ENCODE assay signal across 8 mouse cellular contexts in genomic region chr14:105177238-105177693, GRCm38 (mm10). TPM values are rescaled to one million over a fixed set of nuclear protein-coding genes. Genes with fewer than 3 reads are reported as not detected.
DNase-seq lines count a peak whose midpoint lies in the region; ATAC-seq and TF ChIP-seq lines count a peak whose summit lies in the region.

TSS of gene Rbm26 (minus strand) at chr14:105177327.

- under 1% methylated on average over 28 of the region's 28 CpGs for WGBS in heart, embryonic 11.5 days (ENCODE audit: insufficient replicate concordance)
- under 1% methylated on average over 28 of the region's 28 CpGs for WGBS in kidney, embryonic 16.5 days
- WGBS in liver, adult 2 months = under 1% methylated on average over 28 of the region's 28 CpGs

- no peaks in the 10 kb centered on the region for H3K9me3 ChIP-seq in erythroblast, embryonic 14.5 days (ENCODE audit: control insufficient read depth, low read length)
- no peaks in the 10 kb centered on the region for H3K9me3 ChIP-seq in heart, embryonic 11.5 days (replicated peaks; ENCODE audit: control insufficient read depth, low read length)
- H3K9me3 ChIP-seq in kidney, embryonic 16.5 days (ENCODE audit: low read length) = no peaks in the 10 kb centered on the region

- H3K36me3 ChIP-seq in C2C12 (ENCODE audit: control insufficient read depth, insufficient read depth) (peaks cover 11% of the 10 kb centered on the region), myocyte (ENCODE audit: control insufficient read depth, insufficient read depth) (no peaks in the 10 kb centered on the region)
- H3K36me3 ChIP-seq in erythroblast, embryonic 14.5 days (ENCODE audit: control insufficient read depth) = peaks cover 6% of the 10 kb centered on the region; the same call in 1 of the 2 replicates
- H3K36me3 ChIP-seq in heart, embryonic 11.5 days (ENCODE audit: control insufficient read depth, insufficient read depth, low read length) = no peaks in the 10 kb centered on the region
- no peaks in the 10 kb centered on the region for H3K36me3 ChIP-seq in kidney, embryonic 16.5 days (ENCODE audit: insufficient read depth, low read length)
- no peaks in the 10 kb centered on the region for H3K36me3 ChIP-seq in liver, adult 2 months (ENCODE audit: control insufficient read depth, insufficient read depth, low read length)
- H3K36me3 ChIP-seq in splenic B cell, adult 2 months (ENCODE audit: control insufficient read depth, insufficient read depth, low read length, poor library complexity, severe bottlenecking) = no peaks in the 10 kb centered on the region

- ATAC-seq in heart, embryonic 11.5 days (replicated peaks; ENCODE audit: insufficient number of reproducible peaks, low FRiP score, low TSS enrichment) = peak; percentile 96
- peak; percentile 96 for ATAC-seq in kidney, embryonic 16.5 days (ENCODE audit: low FRiP score, low TSS enrichment)

- H3K27me3 ChIP-seq in C2C12 (ENCODE audit: control insufficient read depth, insufficient read depth, insufficient read length) (no peaks in the 10 kb centered on the region), myocyte (ENCODE audit: control insufficient read depth, insufficient read depth, insufficient read length) (no peaks in the 10 kb centered on the region)
- H3K27me3 ChIP-seq in erythroblast, embryonic 14.5 days (ENCODE audit: control insufficient read depth) = no peaks in the 10 kb centered on the region
- no peaks in the 10 kb centered on the region for H3K27me3 ChIP-seq in heart, embryonic 11.5 days (ENCODE audit: control insufficient read depth, insufficient read depth, low read length)
- H3K27me3 ChIP-seq in kidney, embryonic 16.5 days (ENCODE audit: insufficient read depth, low read length) = no peaks in the 10 kb centered on the region
- H3K27me3 ChIP-seq in liver, adult 2 months (ENCODE audit: control insufficient read depth, insufficient read depth, low read length) = no peaks in the 10 kb centered on the region
- no peaks in the 10 kb centered on the region for H3K27me3 ChIP-seq in splenic B cell, adult 2 months (ENCODE audit: control insufficient read depth, insufficient read depth, low read length, poor library complexity, severe bottlenecking)

- peak within 1 kb of the TSS; percentile 98 for H3K9ac ChIP-seq in heart, embryonic 11.5 days (ENCODE audit: low read depth, low read length)
- peak within 1 kb of the TSS; percentile 94 for H3K9ac ChIP-seq in kidney, embryonic 16.5 days (replicated peaks; ENCODE audit: low read length)
- peak within 1 kb of the TSS; percentile 76 for H3K9ac ChIP-seq in liver, adult 2 months (ENCODE audit: low read depth, low read length)

- H3K4me2 ChIP-seq in heart, embryonic 11.5 days = peak within 1 kb of the TSS; percentile 86
- H3K4me2 ChIP-seq in kidney, embryonic 16.5 days (replicated peaks; ENCODE audit: low read depth, low read length) = peak within 1 kb of the TSS; percentile 86
- peak within 1 kb of the TSS; percentile 95 for H3K4me2 ChIP-seq in myocyte (ENCODE audit: low read depth)

- peaks cover 43% of the 10 kb centered on the region for H3K79me3 ChIP-seq in C2C12 (ENCODE audit: low read depth)

- TF ChIP-seq CTCF in C2C12 (IDR thresholded peaks at IDR 0.05; ENCODE audit: control insufficient read depth, insufficient read depth, insufficient read length) = no peak
- TF ChIP-seq CTCF in brain, embryonic 14.5 days (IDR thresholded peaks at IDR 0.05; ENCODE audit: borderline replicate concordance, extremely low read depth, insufficient read depth, insufficient read length) = no peak
- no peak for TF ChIP-seq CTCF in liver, adult 2 months (IDR thresholded peaks at IDR 0.05; ENCODE audit: low read depth, low read length)

- DNase-seq in brain, embryonic 14.5 days (ENCODE audit: low read depth) = peak; percentile 99
- DNase-seq in liver, adult 2 months (ENCODE audit: extremely low read depth, low read depth, low spot score) = peak; percentile 88
- DNase-seq in splenic B cell, adult 2 months (ENCODE audit: low read depth, low spot score) = peak; percentile 97

- TF ChIP-seq POLR2A in brain, embryonic 14.5 days (IDR thresholded peaks at IDR 0.05; ENCODE audit: borderline replicate concordance, extremely low read depth, insufficient read depth, insufficient read length, poor library complexity, severe bottlenecking) = peak; percentile 68; the same call in 1 of the 2 replicates
- TF ChIP-seq POLR2A in liver, adult 2 months (IDR thresholded peaks at IDR 0.05; ENCODE audit: extremely low read depth, insufficient read depth, low read length) = 0 out of 2 replicates have a peak, but pooled peaks have one; percentile 24
- peak; percentile 85 for TF ChIP-seq POLR2A in myocyte (IDR thresholded peaks at IDR 0.05; ENCODE audit: insufficient read length, low read depth)

- peak within 1 kb of the TSS; percentile 94 for H3ac ChIP-seq in C2C12 (ENCODE audit: control insufficient read depth, insufficient read length, low read depth)
- H3ac ChIP-seq in myocyte (ENCODE audit: control insufficient read depth, insufficient read length) = peak within 1 kb of the TSS; percentile 88

- H3K4me3 ChIP-seq in C2C12 (ENCODE audit: insufficient read depth, poor library complexity, severe bottlenecking) (peak within 1 kb of the TSS; percentile 93), myocyte (peak within 1 kb of the TSS; percentile 94)
- peak within 1 kb of the TSS; percentile 97 for H3K4me3 ChIP-seq in erythroblast, embryonic 14.5 days (replicated peaks)
- peak within 1 kb of the TSS; percentile 98 for H3K4me3 ChIP-seq in heart, embryonic 11.5 days (ENCODE audit: low read depth, low read length)
- peak within 1 kb of the TSS; percentile 86 for H3K4me3 ChIP-seq in kidney, embryonic 16.5 days (ENCODE audit: low read length)
- peak within 1 kb of the TSS; percentile 74 for H3K4me3 ChIP-seq in liver, adult 2 months (ENCODE audit: insufficient read depth, low read depth, low read length)

- peak within 1 kb of the TSS; percentile 94 for H3K27ac ChIP-seq in heart, embryonic 11.5 days (ENCODE audit: low read depth, low read length)
- peak within 1 kb of the TSS; percentile 97 for H3K27ac ChIP-seq in kidney, embryonic 16.5 days (ENCODE audit: low read length)
- H3K27ac ChIP-seq in liver, adult 2 months (replicated peaks; ENCODE audit: insufficient read depth, low read depth, low read length) = peak within 1 kb of the TSS; percentile 66

- H3K79me2 ChIP-seq in C2C12 (ENCODE audit: control insufficient read depth, insufficient read depth) (peaks cover 49% of the 10 kb centered on the region), myocyte (ENCODE audit: control insufficient read depth, insufficient read depth) (peaks cover 48% of the 10 kb centered on the region)
- peaks cover 19% of the 10 kb centered on the region; the same call in 1 of the 2 replicates for H3K79me2 ChIP-seq in liver, adult 2 months (ENCODE audit: control insufficient read depth, insufficient read depth, low read length)

- H3K4me1 ChIP-seq in erythroblast, embryonic 14.5 days (ENCODE audit: control insufficient read depth) = peaks cover 41% of the 10 kb centered on the region
- peaks cover 26% of the 10 kb centered on the region for H3K4me1 ChIP-seq in heart, embryonic 11.5 days (ENCODE audit: control insufficient read depth, insufficient read depth, low read length)
- H3K4me1 ChIP-seq in kidney, embryonic 16.5 days (ENCODE audit: insufficient read depth, low read length) = peaks cover 17% of the 10 kb centered on the region
- peaks cover 16% of the 10 kb centered on the region for H3K4me1 ChIP-seq in liver, adult 2 months (ENCODE audit: control insufficient read depth, insufficient read depth, low read length)

TF ChIP-seq in C2C12, 6 proteins besides CTCF, POLR2A, EP300 and RAD21:
- TF ChIP-seq MAX (IDR thresholded peaks at IDR 0.05) (peak; percentile 65), CEBPB (IDR thresholded peaks at IDR 0.05; ENCODE audit: low read depth) (no peak)

TF ChIP-seq in myocyte, 11 proteins besides CTCF, POLR2A, EP300 and RAD21:
- TF ChIP-seq MYOD1 (IDR thresholded peaks at IDR 0.05; ENCODE audit: control insufficient read depth in 1 of 3, insufficient read length in 2 of 3, low read depth in 2 of 3) (no peak), TCF12 (IDR thresholded peaks at IDR 0.05; ENCODE audit: insufficient read depth, poor library complexity, severe bottlenecking) (no peak), SRF (IDR thresholded peaks at IDR 0.05; ENCODE audit: control insufficient read depth, insufficient read length, low read depth) (no peak), POLR2AphosphoS2 (IDR thresholded peaks at IDR 0.05; ENCODE audit: insufficient read length, low read depth) (peak; percentile 89), MAX (IDR thresholded peaks at IDR 0.05; ENCODE audit: low read depth) (no peak), MYOG (IDR thresholded peaks at IDR 0.05; ENCODE audit: control insufficient read depth in 1 of 3, insufficient read depth in 1 of 3, insufficient read length in 2 of 3, low read depth in 2 of 3) (no peak)

RNA-seq across cellular contexts. Expression of gene Rbm26, which starts in this region (rescaled TPM):
- polyA plus RNA-seq in C2C12 (2012; fragmentation: generic; extraction: Trizol) (9.0 TPM), myocyte (2012; fragmentation: generic; extraction: Trizol) (9.4 TPM)
- polyA plus RNA-seq in brain, embryonic 14.5 days (2012; rRNA removed) = 57.6 and 59.7 TPM in 2 replicates
- 0.17 and 0.37 TPM in 2 replicates for polyA plus RNA-seq in erythroblast, embryonic 14.5 days (2012)
- polyA plus RNA-seq in heart, embryonic 11.5 days (2014; fragmentation: Nextera tagmentation; extraction: Ambion mirVana) = 24.3 and 26.1 TPM in 2 replicates
- polyA plus RNA-seq in kidney, embryonic 16.5 days (2015; fragmentation: Nextera tagmentation; extraction: Ambion mirVana) = 25.5 and 28.9 TPM in 2 replicates
- total RNA-seq in liver, adult 2 months (2014; rRNA removed) = 10.1 and 12.6 TPM in 2 replicates
- polyA plus RNA-seq in liver, adult 2 months (2012; rRNA removed) = 4.2 and 4.5 TPM in 2 replicates

Comparison
In these comparisons a context has a peak if more than half of its experiments do, and no peak if none do; other contexts are left out.
1. Peak in every context shown above with its lines: DNase-seq, ATAC-seq, H3K4me3 ChIP-seq and H3K27ac ChIP-seq.
2. POLR2A ChIP-seq: peak in every context shown above with its lines; median percentile 85 in myocyte; 68 in brain, embryonic 14.5 days; 24 in liver, adult 2 months.